Mouse (Mus musculus) limb, embryonic 13.5 days (tissue): ENCODE data around the gene Pdcd6ip. TPM values are rescaled to one million over a fixed set of nuclear protein-coding genes. Genes with fewer than 3 reads are reported as not detected.
"Not testable (repeated sequence)": the region's sequence is repeated elsewhere in the genome, so short reads cannot be mapped to it uniquely, and the experiment has no call there.

ENCODE experiments used
- ATAC-seq: fragments of 200-750 bp; cut with Nextera tagmentation; 2 replicates; pipeline ENCODE4 v1.8.0; 2017; ENCODE audit warnings: low read depth, moderate number of reproducible peaks, moderate TSS enrichment; ENCODE audit not compliant: low FRiP score
- H3K27ac ChIP-seq: fragments of 300-500 bp; sonication (generic); 2 replicates; pipeline ENCODE4 v1.5.1; 2015; ENCODE audit warnings: inconsistent platforms, mild to moderate bottlenecking, moderate library complexity
- H3K27me3 ChIP-seq: fragments of 300-500 bp; sonication (generic); 2 replicates; pipeline ENCODE4 v1.6.1; 2015; ENCODE audit warnings: mild to moderate bottlenecking, inconsistent platforms
- H3K36me3 ChIP-seq: fragments of 300-500 bp; sonication (generic); 2 replicates; pipeline ENCODE4 v1.6.1; 2015; ENCODE audit warnings: inconsistent platforms, mild to moderate bottlenecking, moderate library complexity
- H3K4me1 ChIP-seq: fragments of 300-500 bp; sonication (generic); 2 replicates; pipeline ENCODE4 v1.6.1; 2015; ENCODE audit warnings: inconsistent platforms
- H3K4me2 ChIP-seq: fragments of 300-500 bp; sonication (generic); replicated peaks from 2 replicates; pipeline ENCODE4 v1.6.1; 2015; ENCODE audit warnings: inconsistent platforms, mild to moderate bottlenecking, moderate library complexity
- H3K4me3 ChIP-seq: fragments of 300-500 bp; sonication (generic); 2 replicates; pipeline ENCODE4 v1.5.1; 2015; ENCODE audit warnings: moderate library complexity, mild to moderate bottlenecking, inconsistent platforms
- H3K9ac ChIP-seq: fragments of 300-500 bp; sonication (generic); 2 replicates; pipeline ENCODE4 v1.6.1; 2015; ENCODE audit warnings: mild to moderate bottlenecking, inconsistent platforms
- H3K9me3 ChIP-seq: fragments of 300-500 bp; sonication (generic); 2 replicates; pipeline ENCODE4 v1.6.1; 2016; ENCODE audit warnings: inconsistent platforms
- whole genome bisulfite sequencing: fragments of 180-500 bp; shearing (Covaris S2); methylation state at CpG from one replicate; pipeline ENCODE4 v1.1.7; 2015; 5-methylcytosine and 5-hydroxymethylcytosine counted together
- polyA plus RNA-seq: library from polyadenylated mRNA; unstranded; fragments of >200 nt; fragmentation: Nextera tagmentation; extraction: Ambion mirVana; gene quantifications from 2 replicates; pipeline ENCODE4 v1.2.1, GENCODE M21; 2015

Pdcd6ip gene
- polyA plus RNA-seq, 1 experiment from 2014 or later, result 58.8 TPM

- Histone ChIP-seq H3K4me1 (peaks cover 5% of the 10 kb centered on the region; the same call in 1 of the 2 replicates), H3K36me3 (no peaks in the 10 kb centered on the region), H3K4me3 (no peak overlapping the region), H3K27ac (no peak overlapping the region), H3K4me2 (no peak overlapping the region), H3K9me3 (no peaks in the 10 kb centered on the region), H3K9ac (no peak overlapping the region), H3K27me3 (no peaks in the 10 kb centered on the region)
- ATAC-seq, result no peak
- 89% methylated on average over 18 of the region's 18 CpGs for WGBS
Measured at GRCm38 (mm10) chr9:113726991-113727680, 19.1 kb upstream of the Pdcd6ip start.

GRCm38 (mm10) chr9:113726131-113726530 is 18.1 kb upstream of the Pdcd6ip start:
- H3K4me3 ChIP-seq, result no peak overlapping the region
- no peak overlapping the region for H3K27ac ChIP-seq
- no peaks in the 10 kb centered on the region for H3K27me3 ChIP-seq
- no peaks in the 10 kb centered on the region for H3K9me3 ChIP-seq
- no peaks in the 10 kb centered on the region for H3K36me3 ChIP-seq
- H3K9ac ChIP-seq, result no peak overlapping the region
- H3K4me1 ChIP-seq, result no peaks in the 10 kb centered on the region
- no peak overlapping the region for H3K4me2 ChIP-seq
- 39% methylated on average over 3 of the region's 3 CpGs for WGBS
- no peak for ATAC-seq

- H3K4me2 ChIP-seq, H3K36me3 ChIP-seq, ATAC-seq, H3K27ac ChIP-seq, H3K9ac ChIP-seq, H3K4me1 ChIP-seq, H3K9me3 ChIP-seq, H3K4me3 ChIP-seq, H3K27me3 ChIP-seq: not testable (repeated sequence)
- WGBS, result 89% methylated on average over 5 of the region's 5 CpGs
Measured at GRCm38 (mm10) chr9:113725609-113726008, 17.6 kb upstream of the Pdcd6ip start.

- no peak overlapping the region for H3K27ac ChIP-seq
- H3K27me3 ChIP-seq, result no peaks in the 10 kb centered on the region
- no peaks in the 10 kb centered on the region for H3K9me3 ChIP-seq
- no peaks in the 10 kb centered on the region for H3K4me1 ChIP-seq
- no peak overlapping the region for H3K4me3 ChIP-seq
- no peak for ATAC-seq
- H3K9ac ChIP-seq, result no peak overlapping the region
- H3K36me3 ChIP-seq, result no peaks in the 10 kb centered on the region
- H3K4me2 ChIP-seq, result no peak overlapping the region
- 80% methylated on average over 15 of the region's 15 CpGs for WGBS
Measured at GRCm38 (mm10) chr9:113724646-113725045, 16.6 kb upstream of the Pdcd6ip start.

GRCm38 (mm10) chr9:113719063-113719462 is 11.0 kb upstream of the Pdcd6ip start:
- 52% methylated on average over 5 of the region's 5 CpGs for WGBS
- Histone ChIP-seq H3K4me2 (no peak overlapping the region), H3K27ac (no peak overlapping the region), H3K9ac (no peak overlapping the region), H3K4me3 (no peak overlapping the region), H3K4me1 (no peaks in the 10 kb centered on the region), H3K27me3 (no peaks in the 10 kb centered on the region), H3K9me3 (no peaks in the 10 kb centered on the region), H3K36me3 (no peaks in the 10 kb centered on the region)
- no peak for ATAC-seq

- Histone ChIP-seq H3K27me3 (no peaks in the 10 kb centered on the region), H3K9ac (no peak overlapping the region), H3K27ac (no peak overlapping the region), H3K4me1 (peaks cover 13% of the 10 kb centered on the region), H3K9me3 (no peaks in the 10 kb centered on the region), H3K4me3 (no peak overlapping the region), H3K4me2 (no peak overlapping the region), H3K36me3 (no peaks in the 10 kb centered on the region)
- WGBS, result 76% methylated on average over 12 of the region's 12 CpGs
- ATAC-seq, result no peak
Measured at GRCm38 (mm10) chr9:113710871-113711270, 2.8 kb upstream of the Pdcd6ip start.

- ATAC-seq, result peak; percentile 49
- 54% methylated on average over 19 of the region's 19 CpGs for WGBS
- Histone ChIP-seq H3K27me3 (no peaks in the 10 kb centered on the region), H3K4me1 (peaks cover 26% of the 10 kb centered on the region), H3K9me3 (no peaks in the 10 kb centered on the region), H3K4me2 (peak overlapping the region; percentile 81), H3K27ac (no peak overlapping the region), H3K4me3 (peak overlapping the region; percentile 96), H3K36me3 (no peaks in the 10 kb centered on the region), H3K9ac (peak overlapping the region; percentile 98)
Measured at GRCm38 (mm10) chr9:113708361-113709280, 562 bp upstream of the Pdcd6ip start.

- Histone ChIP-seq H3K9me3 (no peaks in the 10 kb centered on the region), H3K4me1 (peaks cover 26% of the 10 kb centered on the region), H3K4me3 (peak overlapping the region; percentile 96), H3K36me3 (no peaks in the 10 kb centered on the region), H3K27me3 (no peaks in the 10 kb centered on the region), H3K27ac (no peak overlapping the region), H3K4me2 (peak overlapping the region; percentile 81), H3K9ac (peak overlapping the region; percentile 98)
- WGBS, result 54% methylated on average over 9 of the region's 9 CpGs
- no peak for ATAC-seq
Measured at GRCm38 (mm10) chr9:113706841-113707240, 1.2 kb downstream of the Pdcd6ip start.

- 72% methylated on average over 2 of the region's 2 CpGs for WGBS
- no peak for ATAC-seq
- peak overlapping the region; percentile 81 for H3K4me2 ChIP-seq
- no peak overlapping the region for H3K27ac ChIP-seq
- peak overlapping the region; percentile 96 for H3K4me3 ChIP-seq
- H3K9me3 ChIP-seq, result no peaks in the 10 kb centered on the region
- H3K36me3 ChIP-seq, result no peaks in the 10 kb centered on the region
- no peaks in the 10 kb centered on the region for H3K27me3 ChIP-seq
- H3K9ac ChIP-seq, result no peak overlapping the region
- H3K4me1 ChIP-seq, result peaks cover 26% of the 10 kb centered on the region
Measured at GRCm38 (mm10) chr9:113706108-113706507, 2.0 kb downstream of the Pdcd6ip start.

GRCm38 (mm10) chr9:113701441-113702160 is 6.5 kb downstream of the Pdcd6ip start:
- no peak for ATAC-seq

GRCm38 (mm10) chr9:113687461-113687860 is 20.6 kb downstream of the Pdcd6ip start:
- H3K4me1 ChIP-seq, result no peaks in the 10 kb centered on the region
- H3K27me3 ChIP-seq, result no peaks in the 10 kb centered on the region
- 95% methylated on average over 12 of the region's 12 CpGs for WGBS
- H3K4me3 ChIP-seq, result no peak overlapping the region
- H3K9me3 ChIP-seq, result no peaks in the 10 kb centered on the region
- no peak for ATAC-seq
- H3K27ac ChIP-seq, result no peak overlapping the region
- H3K9ac ChIP-seq, result no peak overlapping the region
- H3K36me3 ChIP-seq, result peaks cover 73% of the 10 kb centered on the region
- no peak overlapping the region for H3K4me2 ChIP-seq

More at GRCm38 (mm10) chr9:113701441-113702160, 6.5 kb downstream of the Pdcd6ip start:
- H3K9ac ChIP-seq, result no peak overlapping the region
- no peak overlapping the region for H3K27ac ChIP-seq
- no peak overlapping the region for H3K4me2 ChIP-seq
- peaks cover 20% of the 10 kb centered on the region for H3K4me1 ChIP-seq
- peaks cover 22% of the 10 kb centered on the region for H3K36me3 ChIP-seq
- no peaks in the 10 kb centered on the region for H3K27me3 ChIP-seq
- 82% methylated on average over 5 of the region's 5 CpGs for WGBS
- no peaks in the 10 kb centered on the region for H3K9me3 ChIP-seq
- H3K4me3 ChIP-seq, result no peak overlapping the region

- Histone ChIP-seq H3K4me1 (no peaks in the 10 kb centered on the region), H3K27ac (no peak overlapping the region), H3K9ac (no peak overlapping the region), H3K4me3 (no peak overlapping the region), H3K27me3 (no peaks in the 10 kb centered on the region), H3K9me3 (no peaks in the 10 kb centered on the region), H3K36me3 (peaks cover 86% of the 10 kb centered on the region), H3K4me2 (no peak overlapping the region)
- ATAC-seq, result no peak
- WGBS, result 94% methylated on average over 6 of the region's 6 CpGs
Measured at GRCm38 (mm10) chr9:113673721-113674120, 34.3 kb downstream of the Pdcd6ip start.
